Mouse (Mus musculus) lung, adult 2 months (tissue): ENCODE data around the gene Satb2. TPM values are rescaled to one million over a fixed set of nuclear protein-coding genes. Genes with fewer than 3 reads are reported as not detected.

Source experiments
- DNase-seq: peaks from one replicate; pipeline ENCODE4 v3.0.0; 2022
- H3K4me1 ChIP-seq: fragments of 200-500 bp; 2 replicates; pipeline ENCODE4 v1.6.1; 2011; ENCODE audit warnings: low read length; ENCODE audit not compliant: control insufficient read depth, insufficient read depth
- H3K4me3 ChIP-seq: fragments of 200-500 bp; replicated peaks from 2 replicates; pipeline ENCODE3; 2011; ENCODE audit warnings: low read depth, mild to moderate bottlenecking, control low read depth, low read length; ENCODE audit errors: extremely low read depth
- CTCF ChIP-seq: fragments of 200-500 bp; IDR thresholded peaks from 2 replicates; pipeline ENCODE4 v1.5.1; 2011; ENCODE audit warnings: mild to moderate bottlenecking, low read length, control low read depth; ENCODE audit not compliant: insufficient read depth
- POLR2A ChIP-seq: fragments of 200-500 bp; IDR thresholded peaks from 2 replicates; pipeline ENCODE4 v1.6.1; 2011; ENCODE audit warnings: low read depth, mild to moderate bottlenecking, control low read depth, low read length, borderline replicate concordance; ENCODE audit errors: extremely low read depth
- WGBS: fragments of 180-500 bp; shearing (Covaris S2); methylation state at CpG from one replicate; pipeline ENCODE4 v1.1.7; 2018; 5-methylcytosine and 5-hydroxymethylcytosine counted together
- polyA plus RNA-seq: library from polyadenylated mRNA; depleted of rRNA; stranded (reverse); fragments of >200 nt; gene quantifications from 2 replicates; pipeline ENCODE4 v1.2.3, GENCODE M21; 2012

Gene Satb2
- polyA plus RNA-seq, 1 experiment = 0.22 TPM

GRCm38 (mm10) chr1:56965879-56966579 is 12.4 kb downstream of the Satb2 start:
- TF ChIP-seq POLR2A (no peak), CTCF (no peak)

GRCm38 (mm10) chr1:56964493-56964892 is 14.0 kb downstream of the Satb2 start:
- 86% methylated on average over 7 of the region's 7 CpGs for WGBS
- Histone ChIP-seq H3K4me3 (no peak overlapping the region), H3K4me1 (no peaks in the 10 kb centered on the region)
- DNase-seq = no peak
- TF ChIP-seq CTCF = no peak
- no peak for TF ChIP-seq POLR2A

More at GRCm38 (mm10) chr1:56965879-56966579, 12.4 kb downstream of the Satb2 start:
- DNase-seq = no peak
- 84% methylated on average over 3 of the region's 3 CpGs for WGBS
- Histone ChIP-seq H3K4me1 (no peaks in the 10 kb centered on the region), H3K4me3 (no peak overlapping the region)

- no peak for TF ChIP-seq POLR2A
- TF ChIP-seq CTCF = no peak
- Histone ChIP-seq H3K4me3 (no peak overlapping the region), H3K4me1 (no peaks in the 10 kb centered on the region)
- 76% methylated on average over 4 of the region's 4 CpGs for WGBS
- DNase-seq = no peak
These were observed 15.2 kb downstream of the Satb2 start for GRCm38 (mm10) chr1:56963291-56963690.

- H3K4me3 ChIP-seq = no peak overlapping the region
- no peaks in the 10 kb centered on the region for H3K4me1 ChIP-seq
- TF ChIP-seq CTCF (no peak), POLR2A (no peak)
- no peak for DNase-seq
- WGBS = 83% methylated on average over 5 of the region's 5 CpGs
These were observed 19.5 kb downstream of the Satb2 start for GRCm38 (mm10) chr1:56958996-56959395.

- DNase-seq = no peak
- WGBS = 87% methylated on average over 7 of the region's 7 CpGs
- Histone ChIP-seq H3K4me3 (no peak overlapping the region), H3K4me1 (no peaks in the 10 kb centered on the region)
- no peak for TF ChIP-seq CTCF
- TF ChIP-seq POLR2A = no peak
These were observed 20.5 kb downstream of the Satb2 start for GRCm38 (mm10) chr1:56957942-56958341.

- Histone ChIP-seq H3K4me3 (no peak overlapping the region), H3K4me1 (no peaks in the 10 kb centered on the region)
- TF ChIP-seq POLR2A = no peak
- TF ChIP-seq CTCF = no peak
- WGBS = 92% methylated on average over 2 of the region's 2 CpGs
- no peak for DNase-seq
These were observed 21.6 kb downstream of the Satb2 start for GRCm38 (mm10) chr1:56956811-56957210.

GRCm38 (mm10) chr1:56955739-56956085 is 22.7 kb downstream of the Satb2 start:
- TF ChIP-seq POLR2A (no peak), CTCF (no peak)
- Histone ChIP-seq H3K4me1 (no peaks in the 10 kb centered on the region), H3K4me3 (no peak overlapping the region)
- WGBS = 66% methylated on average over 12 of the region's 12 CpGs
- DNase-seq = no peak

GRCm38 (mm10) chr1:56955055-56955738 is 23.3 kb downstream of the Satb2 start:
- 63% methylated on average over 14 of the region's 14 CpGs for WGBS
- TF ChIP-seq CTCF = no peak
- Histone ChIP-seq H3K4me3 (no peak overlapping the region), H3K4me1 (no peaks in the 10 kb centered on the region)
- no peak for DNase-seq

- no peak for TF ChIP-seq CTCF
- no peak for TF ChIP-seq POLR2A
- no peaks in the 10 kb centered on the region for H3K4me1 ChIP-seq
- whole genome bisulfite sequencing = 82% methylated on average over 2 of the region's 2 CpGs
- no peak overlapping the region for H3K4me3 ChIP-seq
- DNase-seq = no peak
These were observed 24.9 kb downstream of the Satb2 start for GRCm38 (mm10) chr1:56953538-56953937.

GRCm38 (mm10) chr1:56951980-56952379 is 26.5 kb downstream of the Satb2 start:
- DNase-seq = no peak
- no peaks in the 10 kb centered on the region for H3K4me1 ChIP-seq
- H3K4me3 ChIP-seq = no peak overlapping the region
- TF ChIP-seq POLR2A (no peak), CTCF (no peak)
- 72% methylated on average over 4 of the region's 4 CpGs for WGBS
